Mouse (Mus musculus) neural tube, embryonic 12.5 days (tissue): ENCODE data around the gene Ptbp3. TPM values are rescaled to one million over a fixed set of nuclear protein-coding genes. Genes with fewer than 3 reads are reported as not detected.

Experiments
- polyA plus RNA-seq: library from polyadenylated mRNA; unstranded; fragments of >200 nt; fragmentation: Nextera tagmentation; extraction: Ambion mirVana; gene quantifications from 2 replicates; pipeline ENCODE4 v1.2.1, GENCODE M21; 2016

Ptbp3 gene
- polyA plus RNA-seq, 1 experiment from 2014 or later: 35.2 TPM

Other genes with a start within 250 kb of the Ptbp3 start
- 1.2 and 1.3 TPM in 2 replicates for gene Susd1, start 110.7 kb downstream of the Ptbp3 start, polyA plus RNA-seq
- 43.2 and 45.4 TPM in 2 replicates for gene Hsdl2, start 32.2 kb upstream of the Ptbp3 start, polyA plus RNA-seq
- 66.4 and 72.9 TPM in 2 replicates for gene E130308A19Rik, start 76.8 kb upstream of the Ptbp3 start, polyA plus RNA-seq